Mouse (Mus musculus) small intestine, adult 2 months (tissue): ENCODE data around the gene Zcchc24. TPM values are rescaled to one million over a fixed set of nuclear protein-coding genes. Genes with fewer than 3 reads are reported as not detected.

Experiments used
- H3K27ac ChIP-seq: fragments of 200-500 bp; 2 replicates; pipeline ENCODE4 v1.5.1; 2012; ENCODE audit warnings: low read depth, low read length, control low read depth, inconsistent platforms; ENCODE audit not compliant: insufficient read depth
- H3K27me3 ChIP-seq: fragments of 200-500 bp; 2 replicates; pipeline ENCODE4 v1.6.1; 2012; ENCODE audit warnings: mild to moderate bottlenecking, moderate library complexity, low read length, inconsistent platforms; ENCODE audit not compliant: control insufficient read depth, insufficient read depth
- H3K36me3 ChIP-seq: fragments of 200-500 bp; 2 replicates; pipeline ENCODE4 v1.6.1; 2012; ENCODE audit warnings: mild to moderate bottlenecking, low read length, control low read depth, inconsistent platforms; ENCODE audit not compliant: control insufficient read depth, insufficient read depth
- H3K4me1 ChIP-seq: fragments of 200-500 bp; 2 replicates; pipeline ENCODE4 v1.6.1; 2012; ENCODE audit warnings: low read length, inconsistent platforms, mixed read lengths; ENCODE audit not compliant: control insufficient read depth, insufficient read depth, insufficient read length
- H3K4me3 ChIP-seq: fragments of 200-500 bp; 2 replicates; pipeline ENCODE4 v1.5.1; 2012; ENCODE audit warnings: low read depth, mild to moderate bottlenecking, control low read depth, inconsistent platforms, low read length, moderate library complexity
- CTCF ChIP-seq: fragments of 200-500 bp; IDR thresholded peaks from 2 replicates; pipeline ENCODE4 v1.5.1; 2012; ENCODE audit warnings: low read depth, mild to moderate bottlenecking, control low read depth, inconsistent platforms, low read length, moderate library complexity, mixed read lengths; ENCODE audit not compliant: insufficient replicate concordance, insufficient read length; ENCODE audit errors: extremely low read depth
- POLR2A ChIP-seq: fragments of 200-500 bp; IDR thresholded peaks from 2 replicates; pipeline ENCODE4 v1.6.1; 2012; ENCODE audit warnings: low read depth, mild to moderate bottlenecking, control low read depth, inconsistent platforms, low read length, moderate library complexity
- WGBS: fragments of 180-500 bp; shearing (Covaris S2); methylation state at CpG from one replicate; pipeline ENCODE4 v1.1.7; 2018; 5-methylcytosine and 5-hydroxymethylcytosine counted together
- polyA plus RNA-seq: library from polyadenylated mRNA; depleted of rRNA; stranded (reverse); fragments of >200 nt; gene quantifications from 2 replicates; pipeline ENCODE4 v1.2.3, GENCODE M21; 2012

The Zcchc24 gene
- polyA plus RNA-seq, 1 experiment: 10.1 TPM

- no peaks in the 10 kb centered on the region for H3K36me3 ChIP-seq
- H3K4me3 ChIP-seq: no peak overlapping the region
- 77% methylated on average over 1 of the region's 1 CpGs for WGBS
- peaks cover 4% of the 10 kb centered on the region; the same call in 1 of the 2 replicates for H3K4me1 ChIP-seq
- TF ChIP-seq CTCF (no peak), POLR2A (no peak)
- H3K27ac ChIP-seq: no peak overlapping the region
- H3K27me3 ChIP-seq: no peaks in the 10 kb centered on the region
These were observed 52.3 kb downstream of the Zcchc24 start for GRCm38 (mm10) chr14:25716528-25716927.

- H3K36me3 ChIP-seq: no peaks in the 10 kb centered on the region
- H3K4me1 ChIP-seq: peaks cover 5% of the 10 kb centered on the region
- TF ChIP-seq POLR2A: no peak
- TF ChIP-seq CTCF: peak; percentile 58; the same call in 1 of the 2 replicates
- H3K4me3 ChIP-seq: no peak overlapping the region
- WGBS: 34% methylated on average over 4 of the region's 4 CpGs
- no peak overlapping the region for H3K27ac ChIP-seq
- H3K27me3 ChIP-seq: no peaks in the 10 kb centered on the region
These were observed 55.4 kb downstream of the Zcchc24 start for GRCm38 (mm10) chr14:25713443-25713842.

- no peaks in the 10 kb centered on the region for H3K27me3 ChIP-seq
- WGBS: 20% methylated on average over 8 of the region's 8 CpGs
- H3K27ac ChIP-seq: no peak overlapping the region
- TF ChIP-seq POLR2A (no peak), CTCF (no peak)
- H3K36me3 ChIP-seq: no peaks in the 10 kb centered on the region
- H3K4me1 ChIP-seq: peaks cover 5% of the 10 kb centered on the region
- no peak overlapping the region for H3K4me3 ChIP-seq
These were observed 57.2 kb downstream of the Zcchc24 start for GRCm38 (mm10) chr14:25711602-25712001.

GRCm38 (mm10) chr14:25711177-25711576 is 57.7 kb downstream of the Zcchc24 start:
- TF ChIP-seq CTCF: no peak
- H3K4me3 ChIP-seq: no peak overlapping the region
- no peaks in the 10 kb centered on the region for H3K27me3 ChIP-seq
- 24% methylated on average over 7 of the region's 7 CpGs for WGBS
- H3K4me1 ChIP-seq: peaks cover 3% of the 10 kb centered on the region
- no peak overlapping the region for H3K27ac ChIP-seq
- H3K36me3 ChIP-seq: no peaks in the 10 kb centered on the region

GRCm38 (mm10) chr14:25710681-25711080 is 58.2 kb downstream of the Zcchc24 start:
- Histone ChIP-seq H3K27ac (no peak overlapping the region; the same call in 1 of the 2 replicates), H3K4me1 (peaks cover 3% of the 10 kb centered on the region; the same call in 1 of the 2 replicates), H3K27me3 (no peaks in the 10 kb centered on the region), H3K4me3 (no peak overlapping the region), H3K36me3 (no peaks in the 10 kb centered on the region)
- 78% methylated on average over 4 of the region's 4 CpGs for WGBS
- TF ChIP-seq POLR2A (no peak), CTCF (no peak)

GRCm38 (mm10) chr14:25710073-25710472 is 58.8 kb downstream of the Zcchc24 start:
- H3K36me3 ChIP-seq: no peaks in the 10 kb centered on the region
- WGBS: 54% methylated on average over 4 of the region's 4 CpGs
- H3K27me3 ChIP-seq: no peaks in the 10 kb centered on the region
- H3K4me3 ChIP-seq: no peak overlapping the region
- no peak for TF ChIP-seq POLR2A
- TF ChIP-seq CTCF: no peak
- H3K4me1 ChIP-seq: peaks cover 3% of the 10 kb centered on the region; the same call in 1 of the 2 replicates
- H3K27ac ChIP-seq: no peak overlapping the region; the same call in 1 of the 2 replicates

GRCm38 (mm10) chr14:25708917-25709316 is 59.9 kb downstream of the Zcchc24 start:
- H3K4me3 ChIP-seq: no peak overlapping the region
- no peak for TF ChIP-seq POLR2A
- TF ChIP-seq CTCF: no peak
- peaks cover 3% of the 10 kb centered on the region; the same call in 1 of the 2 replicates for H3K4me1 ChIP-seq
- no peaks in the 10 kb centered on the region for H3K27me3 ChIP-seq
- 94% methylated on average over 2 of the region's 2 CpGs for WGBS
- H3K27ac ChIP-seq: peak overlapping the region; percentile 7
- no peaks in the 10 kb centered on the region for H3K36me3 ChIP-seq

- H3K27ac ChIP-seq: peak overlapping the region; percentile 39
- WGBS: 72% methylated on average over 4 of the region's 4 CpGs
- no peak overlapping the region for H3K4me3 ChIP-seq
- TF ChIP-seq POLR2A: no peak
- TF ChIP-seq CTCF: no peak
- H3K4me1 ChIP-seq: peaks cover 3% of the 10 kb centered on the region; the same call in 1 of the 2 replicates
- H3K27me3 ChIP-seq: no peaks in the 10 kb centered on the region
- no peaks in the 10 kb centered on the region for H3K36me3 ChIP-seq
These were observed 60.4 kb downstream of the Zcchc24 start for GRCm38 (mm10) chr14:25708451-25708850.
